Mouse (Mus musculus) midbrain, embryonic 16.5 days (tissue): ENCODE measurements at regions not wholly inside any gene's neighbourhood (a gene's known extent, or its start where the extent isn't known, plus 50 kb on each side); places are given as distances from the start of the nearest gene placed in this dataset.

Experiments
- ATAC-seq: fragments of 200-750 bp; cut with Nextera tagmentation; 2 replicates; pipeline ENCODE4 v1.8.0; 2017; ENCODE audit warnings: moderate TSS enrichment
- H3K27ac ChIP-seq: fragments of 300-500 bp; sonication (generic); 2 replicates; pipeline ENCODE4 v1.5.1; 2014; ENCODE audit warnings: mild to moderate bottlenecking, low read length, mixed read lengths
- H3K27me3 ChIP-seq: fragments of 300-500 bp; sonication (generic); 2 replicates; pipeline ENCODE4 v1.6.1; 2014; ENCODE audit warnings: low read depth, low read length, mixed read lengths; ENCODE audit not compliant: control insufficient read depth, insufficient read depth
- H3K36me3 ChIP-seq: fragments of 300-500 bp; sonication (generic); 2 replicates; pipeline ENCODE4 v1.6.1; 2014; ENCODE audit warnings: mild to moderate bottlenecking, low read length, moderate library complexity, mixed read lengths; ENCODE audit not compliant: control insufficient read depth, insufficient read depth
- H3K4me1 ChIP-seq: fragments of 300-500 bp; sonication (generic); 2 replicates; pipeline ENCODE4 v1.6.1; 2014; ENCODE audit warnings: mild to moderate bottlenecking, low read length, mixed read lengths; ENCODE audit not compliant: control insufficient read depth, insufficient read depth
- H3K4me2 ChIP-seq: fragments of 300-500 bp; sonication (generic); 2 replicates; pipeline ENCODE4 v1.6.1; 2014; ENCODE audit warnings: mild to moderate bottlenecking, low read length, mixed read lengths
- H3K4me3 ChIP-seq: fragments of 300-500 bp; sonication (generic); 2 replicates; pipeline ENCODE4 v1.5.1; 2014; ENCODE audit warnings: low read depth, mild to moderate bottlenecking, low read length, moderate library complexity, mixed read lengths
- H3K9ac ChIP-seq: fragments of 300-500 bp; sonication (generic); 2 replicates; pipeline ENCODE4 v1.6.1; 2014; ENCODE audit warnings: low read depth, low read length, mixed read lengths
- H3K9me3 ChIP-seq: fragments of 300-500 bp; sonication (generic); replicated peaks from 2 replicates; pipeline ENCODE4 v1.6.1; 2014; ENCODE audit warnings: mild to moderate bottlenecking, low read length, mixed read lengths; ENCODE audit not compliant: control insufficient read depth, poor library complexity, severe bottlenecking
- WGBS: fragments of 180-500 bp; shearing (Covaris S2); extraction: QIAGEN DNeasy Blood & Tissue Kit; methylation state at CpG from one replicate; pipeline ENCODE4 v1.1.7; 2014; 5-methylcytosine and 5-hydroxymethylcytosine counted together

DNA sequence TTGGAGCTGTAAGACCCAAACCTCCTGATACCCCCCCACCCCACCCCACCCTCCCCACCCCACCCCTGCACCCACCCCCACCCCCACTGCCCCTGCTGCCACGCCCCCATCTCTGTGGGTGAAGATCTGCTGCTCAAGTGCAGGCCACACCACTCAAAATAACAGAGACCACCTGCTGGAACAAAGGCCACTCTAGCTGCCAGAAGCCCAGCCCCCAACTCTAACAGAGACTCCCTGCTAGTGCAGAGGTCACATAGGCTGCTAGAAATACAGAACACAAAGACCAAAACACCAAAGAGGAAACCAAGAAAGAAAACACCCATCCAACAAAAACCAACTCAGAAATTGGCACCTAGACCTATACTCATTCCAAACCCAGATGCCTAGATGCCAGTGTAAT, 58.9 kb downstream of the Olfr267 start:
- H3K4me3 ChIP-seq = no peak overlapping the region

DNA sequence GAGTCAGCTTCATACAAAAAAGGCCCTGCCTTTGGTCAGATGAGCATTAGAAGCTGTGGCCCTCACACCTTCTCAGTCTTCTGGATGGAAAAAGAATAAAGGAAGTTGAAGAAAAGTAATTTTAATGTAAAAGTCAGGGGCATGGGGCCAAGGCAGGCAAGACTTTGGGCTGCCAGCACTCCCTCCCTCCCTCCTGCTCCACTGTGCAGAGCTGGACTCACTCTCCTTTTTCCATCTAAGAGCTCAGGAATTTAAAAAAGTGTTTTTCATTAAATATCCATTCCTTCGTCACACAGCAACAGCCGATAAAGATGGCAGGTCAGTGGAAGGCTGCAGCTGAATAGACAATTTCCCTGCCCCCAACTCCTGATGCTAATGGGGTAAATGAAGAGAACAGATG, 61.1 kb downstream of the Olfr267 start:
- no peak overlapping the region for H3K4me3 ChIP-seq
- H3K9ac ChIP-seq = no peak overlapping the region
- no peaks in the 10 kb centered on the region for H3K36me3 ChIP-seq
- H3K9me3 ChIP-seq = no peaks in the 10 kb centered on the region
- H3K4me2 ChIP-seq = no peak overlapping the region
- WGBS = 58% methylated on average over 2 of the region's 2 CpGs
- no peaks in the 10 kb centered on the region for H3K27me3 ChIP-seq
- ATAC-seq = no peak
- H3K27ac ChIP-seq = no peak overlapping the region
- H3K4me1 ChIP-seq = no peaks in the 10 kb centered on the region

More for the DNA sequence above, 58.9 kb downstream of the Olfr267 start:
- no peaks in the 10 kb centered on the region for H3K36me3 ChIP-seq
- H3K4me2 ChIP-seq = no peak overlapping the region
- WGBS = 60% methylated on average over 1 of the region's 1 CpGs
- H3K9ac ChIP-seq = no peak overlapping the region
- H3K27ac ChIP-seq = no peak overlapping the region
- no peaks in the 10 kb centered on the region for H3K9me3 ChIP-seq
- ATAC-seq = no peak
- H3K4me1 ChIP-seq = no peaks in the 10 kb centered on the region
- no peaks in the 10 kb centered on the region for H3K27me3 ChIP-seq

DNA sequence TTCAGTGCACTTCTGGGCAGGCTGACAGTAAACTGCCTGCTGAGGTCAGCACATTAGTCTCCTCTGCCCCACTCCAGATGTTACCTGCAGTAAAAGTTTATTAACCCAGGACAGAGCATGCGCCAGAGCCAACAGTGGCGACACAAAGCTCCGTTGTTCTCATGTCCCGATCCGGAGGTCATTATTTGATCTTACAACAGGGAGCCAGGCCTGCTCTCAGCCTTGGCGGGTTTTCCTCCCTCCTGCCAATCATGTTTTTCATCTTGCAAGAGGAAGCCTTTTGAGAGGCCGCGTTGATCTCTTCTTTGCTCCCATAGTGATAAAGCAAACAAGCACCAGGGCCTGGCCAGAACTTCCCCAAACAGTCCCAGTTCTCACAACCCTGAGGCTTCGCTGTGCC, 64.7 kb downstream of the Olfr267 start:
- H3K9ac ChIP-seq = no peak overlapping the region
- no peak for ATAC-seq
- H3K4me2 ChIP-seq = no peak overlapping the region
- H3K9me3 ChIP-seq = no peaks in the 10 kb centered on the region
- no peak overlapping the region for H3K27ac ChIP-seq
- WGBS = 56% methylated on average over 9 of the region's 9 CpGs
- H3K4me1 ChIP-seq = no peaks in the 10 kb centered on the region
- H3K36me3 ChIP-seq = no peaks in the 10 kb centered on the region
- no peaks in the 10 kb centered on the region for H3K27me3 ChIP-seq
- no peak overlapping the region for H3K4me3 ChIP-seq

DNA sequence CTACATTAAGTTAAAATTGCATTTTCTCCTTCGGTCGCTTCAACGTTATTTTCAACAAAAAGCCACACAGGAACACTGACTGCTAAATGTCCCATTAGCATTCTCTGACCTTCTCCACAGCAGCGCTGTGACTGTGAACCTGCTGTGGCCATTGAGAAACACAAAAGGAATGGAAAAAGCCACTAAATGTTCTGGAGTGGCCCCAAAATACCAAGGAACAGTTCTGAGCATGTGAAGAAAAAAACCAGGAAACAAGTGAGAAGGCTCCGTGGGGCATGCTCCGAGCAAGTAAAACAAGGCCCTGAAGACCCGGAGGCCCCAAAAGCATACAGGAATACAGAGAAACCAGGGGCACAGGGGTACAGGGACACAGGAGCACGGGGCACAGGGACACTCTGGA, 66.8 kb downstream of the Olfr267 start:
- Histone ChIP-seq H3K4me1 (no peaks in the 10 kb centered on the region), H3K9me3 (no peaks in the 10 kb centered on the region), H3K9ac (no peak overlapping the region), H3K4me2 (no peak overlapping the region), H3K36me3 (no peaks in the 10 kb centered on the region), H3K4me3 (no peak overlapping the region), H3K27ac (no peak overlapping the region), H3K27me3 (no peaks in the 10 kb centered on the region)
- 61% methylated on average over 8 of the region's 8 CpGs for WGBS
- no peak for ATAC-seq

DNA sequence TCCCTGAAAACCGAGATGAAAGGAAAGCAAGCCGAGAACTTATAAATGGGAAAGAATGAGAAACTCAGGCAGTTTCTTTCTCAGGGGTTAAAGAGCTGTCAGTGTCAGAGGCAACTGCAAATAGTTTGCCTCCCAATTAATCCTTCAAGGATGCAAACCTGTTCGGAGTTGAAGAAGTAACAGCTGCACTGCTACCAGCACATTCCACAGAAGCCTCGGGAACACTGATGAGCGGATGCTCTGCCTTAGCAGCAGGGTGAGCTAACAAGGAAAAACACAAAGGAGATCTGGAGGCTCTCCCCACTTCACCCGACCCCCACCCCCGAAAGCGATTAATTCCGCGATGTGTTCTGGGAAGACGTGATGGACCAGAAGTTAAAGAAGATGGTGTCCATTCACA, 71.1 kb downstream of the Olfr267 start:
- Histone ChIP-seq H3K36me3 (no peaks in the 10 kb centered on the region), H3K4me2 (no peak overlapping the region), H3K9me3 (no peaks in the 10 kb centered on the region), H3K4me3 (no peak overlapping the region), H3K9ac (no peak overlapping the region), H3K4me1 (no peaks in the 10 kb centered on the region), H3K27ac (no peak overlapping the region), H3K27me3 (no peaks in the 10 kb centered on the region)
- 39% methylated on average over 11 of the region's 11 CpGs for WGBS
- ATAC-seq = no peak

DNA sequence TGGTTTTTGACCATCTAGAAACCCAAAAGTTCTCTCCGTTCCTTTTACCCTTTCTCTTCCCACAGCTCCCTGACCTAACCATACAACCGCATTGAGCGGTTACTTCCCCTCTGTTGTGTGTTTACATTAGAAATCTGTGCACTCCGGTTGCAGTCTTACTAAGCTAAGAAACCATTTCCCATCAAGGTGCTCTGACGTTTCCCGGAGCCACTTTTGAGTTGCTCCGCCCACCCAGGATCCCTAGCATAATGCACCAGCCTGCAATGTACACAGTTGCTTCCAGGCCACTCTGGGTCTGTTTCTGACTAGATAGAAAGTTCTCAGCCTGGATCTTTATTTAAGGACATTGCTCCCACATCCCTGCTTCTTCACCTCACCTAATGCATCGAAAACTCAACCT, 71.7 kb downstream of the Olfr267 start:
- Histone ChIP-seq H3K4me1 (no peaks in the 10 kb centered on the region), H3K4me2 (no peak overlapping the region), H3K27ac (no peak overlapping the region), H3K4me3 (no peak overlapping the region), H3K36me3 (no peaks in the 10 kb centered on the region), H3K9me3 (no peaks in the 10 kb centered on the region), H3K9ac (no peak overlapping the region), H3K27me3 (no peaks in the 10 kb centered on the region)
- WGBS = 88% methylated on average over 8 of the region's 8 CpGs
- no peak for ATAC-seq

DNA sequence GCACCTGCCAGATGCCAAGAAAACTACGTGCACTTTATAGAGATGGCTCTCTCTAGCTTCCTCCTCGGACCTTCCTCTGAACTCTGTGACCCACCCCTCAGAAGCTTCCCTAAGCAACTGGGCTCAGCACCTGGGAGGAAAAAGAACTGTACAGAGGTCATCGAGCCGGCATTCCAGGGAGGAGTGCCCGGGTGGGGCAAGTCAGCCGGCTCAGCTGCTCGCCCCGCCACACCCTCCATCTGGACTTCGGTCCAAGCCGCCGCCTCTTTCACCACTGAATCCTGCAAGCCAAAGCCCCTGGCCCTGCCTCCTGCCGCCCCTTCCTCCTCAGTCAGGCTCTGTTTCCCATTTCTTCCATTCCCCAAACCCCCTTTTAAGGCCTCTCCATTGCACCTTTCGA, 73.3 kb downstream of the Olfr267 start:
- no peak overlapping the region for H3K27ac ChIP-seq
- no peak for ATAC-seq
- no peaks in the 10 kb centered on the region for H3K4me1 ChIP-seq
- H3K4me2 ChIP-seq = no peak overlapping the region
- 74% methylated on average over 13 of the region's 13 CpGs for WGBS
- no peak overlapping the region for H3K4me3 ChIP-seq
- H3K36me3 ChIP-seq = no peaks in the 10 kb centered on the region
- no peaks in the 10 kb centered on the region for H3K27me3 ChIP-seq
- no peaks in the 10 kb centered on the region for H3K9me3 ChIP-seq
- H3K9ac ChIP-seq = no peak overlapping the region

DNA sequence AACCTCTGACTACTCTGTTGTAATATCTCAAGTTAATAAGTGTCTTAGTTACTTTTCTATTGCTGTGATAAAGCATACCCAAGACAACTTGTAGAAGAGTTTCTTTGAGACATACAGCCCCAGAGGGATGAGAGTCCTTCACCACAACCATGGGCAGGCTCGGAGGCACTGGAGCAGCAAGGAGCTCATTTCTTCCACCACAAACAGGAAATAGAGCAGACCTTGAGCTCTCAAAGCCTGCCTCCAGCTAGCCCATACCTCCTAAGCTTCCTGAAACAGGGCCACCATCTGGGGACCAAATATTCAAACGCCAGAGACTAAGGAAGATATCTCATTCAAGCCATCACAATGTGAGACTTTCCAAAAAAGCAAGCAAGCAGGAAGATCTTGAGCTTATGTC, 74.6 kb downstream of the Olfr267 start:
- ATAC-seq = no peak
- WGBS = 86% methylated on average over 2 of the region's 2 CpGs
- Histone ChIP-seq H3K4me1 (no peaks in the 10 kb centered on the region), H3K4me3 (no peak overlapping the region), H3K9ac (no peak overlapping the region), H3K9me3 (0 out of 2 replicates have a peak, but pooled peaks cover 3% of the 10 kb centered on the region), H3K27me3 (no peaks in the 10 kb centered on the region), H3K27ac (no peak overlapping the region), H3K36me3 (no peaks in the 10 kb centered on the region), H3K4me2 (no peak overlapping the region)

DNA sequence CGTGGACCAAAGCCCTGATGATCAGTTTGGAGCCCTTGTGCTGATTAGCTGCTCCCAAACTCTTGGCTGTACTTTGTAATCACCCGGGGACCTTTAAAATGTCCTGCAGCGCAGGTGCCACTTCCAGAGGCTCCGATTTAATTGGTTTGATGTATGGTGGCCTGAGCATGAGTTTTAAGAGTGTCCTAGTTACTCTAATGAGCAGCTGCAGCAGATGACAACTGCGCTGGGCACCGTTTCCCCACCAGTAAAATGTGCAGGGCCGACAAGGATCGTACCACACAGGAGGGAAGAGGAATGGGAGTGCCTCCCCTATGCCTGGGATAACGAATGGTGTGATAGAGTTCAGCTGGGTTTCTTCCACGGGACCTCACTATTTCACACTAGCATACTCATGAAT, 75.3 kb downstream of the Olfr267 start:
- H3K27ac ChIP-seq = no peak overlapping the region
- H3K36me3 ChIP-seq = no peaks in the 10 kb centered on the region
- H3K9ac ChIP-seq = no peak overlapping the region
- 0 out of 2 replicates have a peak, but pooled peaks cover 3% of the 10 kb centered on the region for H3K9me3 ChIP-seq
- H3K27me3 ChIP-seq = no peaks in the 10 kb centered on the region
- H3K4me2 ChIP-seq = no peak overlapping the region
- WGBS = 77% methylated on average over 10 of the region's 10 CpGs
- ATAC-seq = no peak
- H3K4me3 ChIP-seq = no peak overlapping the region
- H3K4me1 ChIP-seq = no peaks in the 10 kb centered on the region
